Mouse (Mus musculus) forebrain, postnatal 0 days (tissue): ENCODE results near the gene Tead2. TPM values are rescaled to one million over a fixed set of nuclear protein-coding genes. Genes with fewer than 3 reads are reported as not detected.

ENCODE experiments used
- ATAC-seq: fragments of 200-750 bp; cut with Nextera tagmentation; 2 replicates; pipeline ENCODE4 v1.8.0; 2017; ENCODE audit warnings: mild to moderate bottlenecking, moderate library complexity
- DNase-seq: peaks from one replicate; pipeline ENCODE4 v3.0.0-alpha.2; 2015
- H3K27ac ChIP-seq: fragments of 300-500 bp; sonication (generic); 2 replicates; pipeline ENCODE4 v1.5.1; 2014; ENCODE audit warnings: low read depth, mild to moderate bottlenecking, antibody characterized with exemption, low read length, moderate library complexity, mixed read lengths
- H3K27me3 ChIP-seq: fragments of 300-500 bp; sonication (generic); 2 replicates; pipeline ENCODE4 v1.6.1; 2014; ENCODE audit warnings: mild to moderate bottlenecking, low read length, mixed read lengths; ENCODE audit not compliant: insufficient read depth
- H3K36me3 ChIP-seq: fragments of 300-500 bp; sonication (generic); 2 replicates; pipeline ENCODE4 v1.6.1; 2014; ENCODE audit warnings: mild to moderate bottlenecking, moderate library complexity; ENCODE audit not compliant: insufficient read depth
- H3K4me1 ChIP-seq: fragments of 300-500 bp; sonication (generic); 2 replicates; pipeline ENCODE4 v1.6.1; 2014; ENCODE audit warnings: antibody characterized with exemption; ENCODE audit not compliant: insufficient read depth
- H3K4me2 ChIP-seq: fragments of 300-500 bp; sonication (generic); 2 replicates; pipeline ENCODE4 v1.6.1; 2014; ENCODE audit warnings: low read depth, mild to moderate bottlenecking, moderate library complexity
- H3K4me3 ChIP-seq: fragments of 300-500 bp; sonication (generic); 2 replicates; pipeline ENCODE4 v1.5.1; 2014; ENCODE audit warnings: low read depth, low read length, mixed read lengths
- H3K9ac ChIP-seq: fragments of 300-500 bp; sonication (generic); 2 replicates; pipeline ENCODE4 v1.6.1; 2014; ENCODE audit warnings: mild to moderate bottlenecking
- H3K9me3 ChIP-seq: fragments of 300-500 bp; sonication (generic); 2 replicates; pipeline ENCODE4 v1.6.1; 2016; ENCODE audit warnings: low read length
- CTCF ChIP-seq: sonication (generic); IDR thresholded peaks from 2 replicates; pipeline ENCODE4 v1.5.1; 2016; ENCODE audit warnings: antibody characterized with exemption, control low read depth, low read depth
- WGBS: fragments of 180-500 bp; shearing (Covaris S2); extraction: QIAGEN DNeasy Blood & Tissue Kit; methylation state at CpG from one replicate; pipeline ENCODE4 v1.1.7; 2014; 5-methylcytosine and 5-hydroxymethylcytosine counted together
- microRNA-seq, 2 experiments: library from miRNA; unstranded; fragments of <30 nt; microRNA quantifications; one replicate each; pipeline ENCODE4; 2016
- polyA plus RNA-seq: library from polyadenylated mRNA; unstranded; fragments of >200 nt; fragmentation: Nextera tagmentation; extraction: Ambion mirVana; gene quantifications from 2 replicates; pipeline ENCODE4 v1.2.1, GENCODE M21; 2015
- total RNA-seq: library from RNA; depleted of rRNA; stranded (reverse); fragments of >200 nt; gene quantifications from 2 replicates; pipeline ENCODE4 v1.2.3, GENCODE M21; 2014; rRNA removed

Gene Tead2
- total and polyA plus RNA-seq, 2 experiments from 2014 or later: 22.5 to 40.6 TPM

DNA sequence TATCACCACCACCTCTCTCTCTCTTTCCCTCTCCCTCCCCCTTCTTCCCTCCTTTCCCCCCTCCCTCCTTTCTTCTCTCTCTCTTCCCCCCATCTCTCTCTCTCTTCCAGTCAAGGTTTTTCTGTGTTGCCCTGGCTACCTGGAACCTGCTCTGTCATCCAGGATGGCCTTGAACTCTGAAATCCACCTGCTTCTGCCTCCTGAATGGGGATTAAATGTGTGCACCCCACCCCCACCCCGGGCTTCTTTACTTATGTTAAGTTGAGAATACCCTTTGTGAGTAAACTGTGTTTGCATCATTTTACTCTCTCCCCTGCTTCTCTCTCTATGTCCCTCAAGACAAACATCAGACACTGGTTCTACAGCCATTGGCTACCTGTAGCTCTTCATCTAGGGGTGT, 50.0 kb downstream of the Tead2 start:
- H3K27ac ChIP-seq: no peak overlapping the region
- 81% methylated on average over 1 of the region's 1 CpGs for WGBS
- H3K9ac ChIP-seq: no peak overlapping the region
- H3K27me3 ChIP-seq: no peaks in the 10 kb centered on the region
- ATAC-seq: no peak
- DNase-seq: no peak
- no peaks in the 10 kb centered on the region for H3K36me3 ChIP-seq
- H3K4me1 ChIP-seq: no peaks in the 10 kb centered on the region
- no peak overlapping the region for H3K4me3 ChIP-seq
- H3K4me2 ChIP-seq: no peak overlapping the region
- TF ChIP-seq CTCF: no peak
- no peaks in the 10 kb centered on the region for H3K9me3 ChIP-seq

DNA sequence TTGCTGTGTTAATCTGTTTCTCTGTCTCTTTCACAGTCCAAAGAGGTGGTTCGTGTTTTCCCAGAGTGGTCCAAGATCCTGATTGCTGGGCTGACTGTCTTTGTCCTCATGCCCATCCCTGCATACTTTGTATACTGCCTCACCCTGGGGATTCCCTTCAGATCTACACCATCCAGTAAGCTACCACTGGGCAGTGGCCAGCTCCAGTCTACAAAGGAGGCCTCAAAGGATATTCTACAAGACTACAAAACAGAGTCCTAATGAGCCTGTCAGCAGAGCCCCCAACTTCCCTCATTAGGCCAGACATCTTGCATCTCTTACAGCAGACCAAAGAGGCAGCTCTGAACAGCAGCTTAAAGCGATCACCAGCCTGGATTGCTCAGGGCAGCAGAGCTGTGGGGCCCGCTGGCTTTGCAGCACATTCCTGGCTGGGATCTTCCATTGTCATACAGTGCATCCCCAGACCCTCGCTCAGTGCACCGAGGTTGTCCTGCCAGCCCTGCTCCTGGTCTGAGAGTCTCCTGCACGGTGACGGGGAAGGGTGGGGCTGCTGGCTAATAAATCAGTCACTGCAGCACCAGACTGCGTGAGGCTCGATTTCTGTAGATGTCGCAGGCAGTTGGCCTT, 57.3 kb downstream of the Tead2 start:
- no peak overlapping the region for H3K4me2 ChIP-seq
- no peaks in the 10 kb centered on the region for H3K27me3 ChIP-seq
- no peak overlapping the region for H3K9ac ChIP-seq
- no peak overlapping the region for H3K4me3 ChIP-seq
- H3K9me3 ChIP-seq: no peaks in the 10 kb centered on the region
- no peak overlapping the region for H3K27ac ChIP-seq
- TF ChIP-seq CTCF: no peak
- ATAC-seq (0 out of 2 replicates have a peak, but pooled peaks have one; percentile 32), DNase-seq (no peak)
- H3K36me3 ChIP-seq: no peaks in the 10 kb centered on the region
- WGBS: 30% methylated on average over 10 of the region's 10 CpGs
- no peaks in the 10 kb centered on the region for H3K4me1 ChIP-seq

DNA sequence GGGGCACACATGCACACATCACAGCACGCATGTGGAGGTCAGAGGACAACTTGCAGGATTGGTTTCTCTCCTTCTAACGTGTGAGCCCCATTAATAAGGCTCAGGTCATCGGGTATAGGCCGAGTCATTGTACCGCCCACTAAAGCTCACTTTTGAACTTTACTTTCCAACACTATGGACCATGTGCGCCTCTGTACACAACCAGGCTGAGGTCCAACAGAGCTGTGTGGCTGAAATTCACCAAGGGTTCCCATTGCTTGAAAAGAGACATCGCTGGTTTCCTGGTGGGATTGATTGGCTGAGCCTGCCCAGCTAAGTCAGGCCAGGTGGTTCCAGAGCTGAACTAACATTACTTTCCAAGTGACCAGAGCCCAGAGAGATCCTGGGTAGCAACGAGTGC, 58.1 kb downstream of the Tead2 start:
- no peaks in the 10 kb centered on the region for H3K9me3 ChIP-seq
- WGBS: 92% methylated on average over 8 of the region's 8 CpGs

DNA sequence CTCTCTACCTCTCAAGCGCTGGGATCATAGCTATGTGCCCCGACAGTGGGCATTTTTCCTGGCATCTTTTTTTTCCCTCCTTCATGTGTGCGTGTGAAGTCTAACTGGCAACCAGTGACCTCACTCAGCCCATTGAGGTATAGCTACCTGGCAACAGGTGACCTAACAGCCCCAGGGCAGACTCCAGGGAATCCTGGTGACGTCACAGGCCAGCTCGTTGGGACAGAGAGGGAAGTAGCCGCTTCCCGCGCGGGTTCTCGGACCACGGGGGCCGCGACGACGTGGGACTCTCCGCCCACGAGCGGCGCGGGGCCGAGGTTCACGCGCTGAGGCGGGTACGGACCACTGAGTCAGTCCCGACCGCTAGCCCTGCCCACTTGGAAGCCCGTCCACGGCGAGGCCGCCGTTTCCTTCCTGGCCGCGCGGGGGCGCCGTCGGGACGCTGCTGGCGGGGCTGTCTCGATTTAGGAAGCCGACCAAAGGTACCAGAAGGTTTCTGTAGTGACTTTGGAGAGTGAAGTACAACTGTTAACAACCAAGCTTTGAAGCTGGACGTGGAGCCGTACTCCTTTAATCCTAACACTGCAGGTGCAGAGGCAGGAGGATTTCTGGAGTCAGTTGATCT, 61.7 kb downstream of the Tead2 start, which contains the start of gene Slc6a21:
Slc6a21 (plus strand) TSS at position 378 of the 625 bp plus-strand sequence.
- no peaks in the 10 kb centered on the region for H3K9me3 ChIP-seq
- H3K4me3 ChIP-seq: 0 out of 2 replicates have a peak within 1 kb of the TSS, but pooled peaks have one; percentile 19
- DNase-seq (no peak), ATAC-seq (no peak)
- peak within 1 kb of the TSS; percentile 50 for H3K4me2 ChIP-seq
- peak; percentile 69 for TF ChIP-seq CTCF
- 7% methylated on average over 44 of the region's 44 CpGs for WGBS
- no peaks in the 10 kb centered on the region for H3K27me3 ChIP-seq
- no peak within 1 kb of the TSS for H3K27ac ChIP-seq
- H3K9ac ChIP-seq: no peak within 1 kb of the TSS
- H3K4me1 ChIP-seq: no peaks in the 10 kb centered on the region
- no peaks in the 10 kb centered on the region for H3K36me3 ChIP-seq

More for the DNA sequence above, 58.1 kb downstream of the Tead2 start:
- Histone ChIP-seq H3K27me3 (no peaks in the 10 kb centered on the region), H3K4me1 (no peaks in the 10 kb centered on the region), H3K4me2 (no peak overlapping the region), H3K27ac (no peak overlapping the region), H3K36me3 (no peaks in the 10 kb centered on the region), H3K4me3 (no peak overlapping the region), H3K9ac (no peak overlapping the region)
- DNase-seq (no peak), ATAC-seq (no peak)
- TF ChIP-seq CTCF: no peak

Small RNAs within 50 kb of the gene (microRNA-seq; reads per million reads assigned to microRNA genes)
- 0.12 to 0.77 reads per million in 2 experiments for gene Mir7055

Other genes starting within 250 kb of the Tead2 start
Only the 30 nearest of the 36 such genes appear.
- 7.5 and 7.9 TPM in 2 replicates for gene Bcl2l12, start 217.0 kb upstream of the Tead2 start, total RNA-seq
- 7.8 and 8.5 TPM in 2 replicates for gene Bcl2l12, start 217.0 kb upstream of the Tead2 start, polyA plus RNA-seq
- gene Scaf1, start 199.4 kb upstream of the Tead2 start, total RNA-seq: 58.7 and 72.5 TPM in 2 replicates
- 43.4 and 50.0 TPM in 2 replicates for gene Scaf1, start 199.4 kb upstream of the Tead2 start, polyA plus RNA-seq
- 2.9 and 4.2 TPM in 2 replicates for gene Rras, start 197.8 kb upstream of the Tead2 start, total RNA-seq
- gene Rras, start 197.8 kb upstream of the Tead2 start, polyA plus RNA-seq: 10.6 and 13.1 TPM in 2 replicates
- gene Prr12, start 162.9 kb upstream of the Tead2 start, total RNA-seq: 12.6 and 14.0 TPM in 2 replicates
- gene Prr12, start 162.9 kb upstream of the Tead2 start, polyA plus RNA-seq: 4.9 and 8.2 TPM in 2 replicates
- gene Nosip, start 153.3 kb upstream of the Tead2 start, total RNA-seq: 75.2 and 76.4 TPM in 2 replicates
- 74.3 and 75.2 TPM in 2 replicates for gene Nosip, start 153.3 kb upstream of the Tead2 start, polyA plus RNA-seq
- gene Prrg2, start 153.1 kb upstream of the Tead2 start, total RNA-seq: 6.3 and 15.9 TPM in 2 replicates
- 14.9 and 15.1 TPM in 2 replicates for gene Prrg2, start 153.1 kb upstream of the Tead2 start, polyA plus RNA-seq
- gene Rcn3, start 123.5 kb upstream of the Tead2 start, total RNA-seq: 29.7 and 43.8 TPM in 2 replicates
- 32.6 and 36.4 TPM in 2 replicates for gene Rcn3, start 123.5 kb upstream of the Tead2 start, polyA plus RNA-seq
- 24.9 and 29.4 TPM in 2 replicates for gene Fcgrt, start 111.9 kb upstream of the Tead2 start, total RNA-seq
- 35.1 and 44.7 TPM in 2 replicates for gene Fcgrt, start 111.9 kb upstream of the Tead2 start, polyA plus RNA-seq
- gene Rps11, start 91.3 kb upstream of the Tead2 start, total RNA-seq: 974 and 1,229 TPM in 2 replicates
- 814 and 982 TPM in 2 replicates for gene Rps11, start 91.3 kb upstream of the Tead2 start, polyA plus RNA-seq
- 2,018 and 2,903 TPM in 2 replicates for gene Rpl13a, start 87.0 kb upstream of the Tead2 start, total RNA-seq
- gene Rpl13a, start 87.0 kb upstream of the Tead2 start, polyA plus RNA-seq: 852 and 1,121 TPM in 2 replicates
- gene Gm45713, start 79.5 kb upstream of the Tead2 start, total RNA-seq: not detected in 2 replicates
- 0.36 TPM in 1 of 2 replicates, not detected in the other for gene Gm45713, start 79.5 kb upstream of the Tead2 start, polyA plus RNA-seq
- gene Flt3l, start 79.3 kb upstream of the Tead2 start, total RNA-seq: 2.3 and 3.1 TPM in 2 replicates
- 1.9 and 6.8 TPM in 2 replicates for gene Flt3l, start 79.3 kb upstream of the Tead2 start, polyA plus RNA-seq
- gene Pih1d1, start 61.5 kb upstream of the Tead2 start, total RNA-seq: 112 and 117 TPM in 2 replicates
- 74.3 and 80.4 TPM in 2 replicates for gene Pih1d1, start 61.5 kb upstream of the Tead2 start, polyA plus RNA-seq
- 10.2 and 14.2 TPM in 2 replicates for gene Aldh16a1, start 61.2 kb upstream of the Tead2 start, total RNA-seq
- 13.3 TPM in 2 replicates for gene Aldh16a1, start 61.2 kb upstream of the Tead2 start, polyA plus RNA-seq
- 71.4 and 87.5 TPM in 2 replicates for gene Slc17a7, start 51.8 kb upstream of the Tead2 start, total RNA-seq
- gene Slc17a7, start 51.8 kb upstream of the Tead2 start, polyA plus RNA-seq: 47.6 and 50.3 TPM in 2 replicates
- gene Gfy, start 36.2 kb upstream of the Tead2 start, total RNA-seq: not detected in 2 replicates
- 0.21 TPM in 1 of 2 replicates, not detected in the other for gene Gfy, start 36.2 kb upstream of the Tead2 start, polyA plus RNA-seq
- not detected in 2 replicates for gene Pth2, start 34.8 kb upstream of the Tead2 start, total RNA-seq
- gene Pth2, start 34.8 kb upstream of the Tead2 start, polyA plus RNA-seq: 0.34 and 0.48 TPM in 2 replicates
- gene Ccdc155, start 10.9 kb upstream of the Tead2 start, total RNA-seq: 0.14 and 0.46 TPM in 2 replicates
- 0.35 and 0.97 TPM in 2 replicates for gene Ccdc155, start 10.9 kb upstream of the Tead2 start, polyA plus RNA-seq
- gene Dkkl1, start 3.6 kb upstream of the Tead2 start, total RNA-seq: 8.4 and 9.1 TPM in 2 replicates
- 8.9 and 12.1 TPM in 2 replicates for gene Dkkl1, start 3.6 kb upstream of the Tead2 start, polyA plus RNA-seq
- 0.46 and 0.62 TPM in 2 replicates for gene Cd37, start 23.4 kb downstream of the Tead2 start, total RNA-seq
- gene Cd37, start 23.4 kb downstream of the Tead2 start, polyA plus RNA-seq: 2.0 and 2.5 TPM in 2 replicates
- gene Slc6a16, start 25.3 kb downstream of the Tead2 start, total RNA-seq: 0.24 TPM in 1 of 2 replicates, not detected in the other
- gene Slc6a16, start 25.3 kb downstream of the Tead2 start, polyA plus RNA-seq: 0.74 and 1.7 TPM in 2 replicates
- not detected in 2 replicates for gene Slc6a21, start 61.8 kb downstream of the Tead2 start, total RNA-seq
- not detected in 2 replicates for gene Slc6a21, start 61.8 kb downstream of the Tead2 start, polyA plus RNA-seq
- gene Trpm4, start 118.0 kb downstream of the Tead2 start, total RNA-seq: 17.1 and 17.5 TPM in 2 replicates
- 8.9 and 9.4 TPM in 2 replicates for gene Trpm4, start 118.0 kb downstream of the Tead2 start, polyA plus RNA-seq
- 0.46 and 0.52 TPM in 2 replicates for gene Hrc, start 119.5 kb downstream of the Tead2 start, total RNA-seq
- gene Hrc, start 119.5 kb downstream of the Tead2 start, polyA plus RNA-seq: not detected in 2 replicates
- gene Ppfia3, start 151.3 kb downstream of the Tead2 start, total RNA-seq: 76.5 and 81.0 TPM in 2 replicates
- 21.7 and 26.0 TPM in 2 replicates for gene Ppfia3, start 151.3 kb downstream of the Tead2 start, polyA plus RNA-seq
- gene Lin7b, start 154.8 kb downstream of the Tead2 start, total RNA-seq: 32.2 and 47.3 TPM in 2 replicates
- gene Lin7b, start 154.8 kb downstream of the Tead2 start, polyA plus RNA-seq: 36.8 and 39.8 TPM in 2 replicates
- gene Snrnp70, start 180.0 kb downstream of the Tead2 start, total RNA-seq: 247 and 310 TPM in 2 replicates
- 116 and 124 TPM in 2 replicates for gene Snrnp70, start 180.0 kb downstream of the Tead2 start, polyA plus RNA-seq
- gene Kcna7, start 189.9 kb downstream of the Tead2 start, total RNA-seq: 0.14 TPM in 1 of 2 replicates, not detected in the other
- not detected in 2 replicates for gene Kcna7, start 189.9 kb downstream of the Tead2 start, polyA plus RNA-seq
- gene Ntf5, start 197.9 kb downstream of the Tead2 start, total RNA-seq: 0.24 TPM in 1 of 2 replicates, not detected in the other
- gene Ntf5, start 197.9 kb downstream of the Tead2 start, polyA plus RNA-seq: 0.07 and 0.11 TPM in 2 replicates
- 0.43 TPM in 1 of 2 replicates, not detected in the other for gene Lhb, start 205.1 kb downstream of the Tead2 start, total RNA-seq
- gene Lhb, start 205.1 kb downstream of the Tead2 start, polyA plus RNA-seq: 0.36 and 1.0 TPM in 2 replicates